Mouse (Mus musculus): ENCODE measurements around the gene Gm13278. TPM values are rescaled to one million over a fixed set of nuclear protein-coding genes. Genes with fewer than 3 reads are reported as not detected.
A peak's percentile ranks its signal among the peaks of the same experiment; 100 is the strongest.
"Not testable (repeated sequence)": the region's sequence is repeated elsewhere in the genome, so short reads cannot be mapped to it uniquely, and the experiment has no call there.

Gm13278 gene
- total RNA-seq, 2 experiments from 2014 or later, result not detected

DNA sequence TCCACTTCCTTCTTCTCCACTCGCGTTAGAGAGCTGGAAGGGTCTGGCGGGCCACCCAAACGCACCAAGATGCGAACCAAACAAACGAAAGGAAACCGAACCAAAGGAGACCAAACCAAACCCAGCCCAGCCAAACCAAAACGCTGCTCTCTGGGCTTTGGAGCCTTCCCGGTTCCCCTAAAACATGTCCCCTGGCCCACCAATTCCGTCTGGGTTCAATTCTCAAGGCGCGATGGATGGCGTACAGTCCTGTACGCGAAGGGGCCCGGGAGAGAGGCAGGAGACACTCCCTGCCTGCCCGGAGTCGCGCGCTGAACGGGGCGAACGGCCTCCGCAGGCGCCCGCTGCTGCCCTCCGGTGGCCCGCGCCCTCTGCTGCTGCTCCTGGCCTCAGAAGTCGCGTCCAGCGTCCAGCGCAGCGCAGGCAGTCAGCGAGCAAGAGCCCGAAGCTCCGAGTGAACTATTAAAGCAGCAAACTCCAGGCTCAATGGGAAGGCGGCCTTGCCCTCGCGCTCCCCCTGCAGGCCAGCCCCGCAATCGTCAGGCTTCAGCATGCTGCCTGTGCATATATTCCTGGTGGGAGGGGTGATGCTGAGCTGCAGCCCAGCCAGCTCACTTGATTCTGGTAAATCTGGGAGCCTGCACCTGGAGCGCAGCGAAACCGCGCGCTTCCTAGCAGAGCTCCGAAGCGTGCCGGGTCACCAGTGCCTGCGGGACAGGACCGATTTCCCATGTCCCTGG lies 2.8 kb downstream of the Gm13278 start, which contains the start of gene Gm13275:
Gene Gm13275 (plus strand): TSS at position 552 of the 740 bp plus-strand sequence.
- DNase-seq, result peak; percentile 2 to 17

DNA sequence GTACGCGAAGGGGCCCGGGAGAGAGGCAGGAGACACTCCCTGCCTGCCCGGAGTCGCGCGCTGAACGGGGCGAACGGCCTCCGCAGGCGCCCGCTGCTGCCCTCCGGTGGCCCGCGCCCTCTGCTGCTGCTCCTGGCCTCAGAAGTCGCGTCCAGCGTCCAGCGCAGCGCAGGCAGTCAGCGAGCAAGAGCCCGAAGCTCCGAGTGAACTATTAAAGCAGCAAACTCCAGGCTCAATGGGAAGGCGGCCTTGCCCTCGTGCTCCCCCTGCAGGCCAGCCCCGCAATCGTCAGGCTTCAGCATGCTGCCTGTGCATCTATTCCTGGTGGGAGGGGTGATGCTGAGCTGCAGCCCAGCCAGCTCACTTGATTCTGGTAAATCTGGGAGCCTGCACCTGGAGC lies 5.7 kb downstream of the Gm13278 start, which contains the start of gene Gm13279:
Gene Gm13279 (plus strand): TSS at position 301 of the 400 bp plus-strand sequence.
- not testable (repeated sequence) for DNase-seq

DNA sequence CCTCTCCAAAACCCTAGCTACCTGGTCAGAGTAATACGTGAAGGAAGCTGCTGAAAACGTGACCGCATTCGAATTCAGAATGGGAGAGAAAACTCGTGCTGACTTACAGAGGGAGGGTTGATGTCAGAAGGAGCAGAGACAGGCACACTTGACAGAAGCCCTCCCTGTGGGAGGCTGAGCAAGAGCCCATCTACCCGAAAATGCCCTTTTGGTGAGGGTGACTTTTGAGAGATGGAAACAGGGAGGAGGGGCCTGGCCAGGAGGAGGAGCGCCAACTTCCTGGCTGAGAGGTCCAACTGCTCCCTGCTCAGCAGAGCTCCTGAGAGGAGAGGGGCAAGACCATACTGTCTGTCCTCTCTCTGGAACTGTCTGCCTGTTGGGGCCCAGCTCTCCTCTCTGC lies 8.0 kb downstream of the Gm13278 start, which contains the start of gene Gm13285:
Gene Gm13285 (plus strand): TSS at position 301 of the 400 bp plus-strand sequence.
- not testable (repeated sequence) for DNase-seq

DNA sequence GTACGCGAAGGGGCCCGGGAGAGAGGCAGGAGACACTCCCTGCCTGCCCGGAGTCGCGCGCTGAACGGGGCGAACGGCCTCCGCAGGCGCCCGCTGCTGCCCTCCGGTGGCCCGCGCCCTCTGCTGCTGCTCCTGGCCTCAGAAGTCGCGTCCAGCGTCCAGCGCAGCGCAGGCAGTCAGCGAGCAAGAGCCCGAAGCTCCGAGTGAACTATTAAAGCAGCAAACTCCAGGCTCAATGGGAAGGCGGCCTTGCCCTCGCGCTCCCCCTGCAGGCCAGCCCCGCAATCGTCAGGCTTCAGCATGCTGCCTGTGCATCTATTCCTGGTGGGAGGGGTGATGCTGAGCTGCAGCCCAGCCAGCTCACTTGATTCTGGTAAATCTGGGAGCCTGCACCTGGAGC lies 11.6 kb downstream of the Gm13278 start, which contains the start of gene Gm13287:
Gene Gm13287 (plus strand): TSS at position 301 of the 400 bp plus-strand sequence.
- DNase-seq, result not testable (repeated sequence)

DNA sequence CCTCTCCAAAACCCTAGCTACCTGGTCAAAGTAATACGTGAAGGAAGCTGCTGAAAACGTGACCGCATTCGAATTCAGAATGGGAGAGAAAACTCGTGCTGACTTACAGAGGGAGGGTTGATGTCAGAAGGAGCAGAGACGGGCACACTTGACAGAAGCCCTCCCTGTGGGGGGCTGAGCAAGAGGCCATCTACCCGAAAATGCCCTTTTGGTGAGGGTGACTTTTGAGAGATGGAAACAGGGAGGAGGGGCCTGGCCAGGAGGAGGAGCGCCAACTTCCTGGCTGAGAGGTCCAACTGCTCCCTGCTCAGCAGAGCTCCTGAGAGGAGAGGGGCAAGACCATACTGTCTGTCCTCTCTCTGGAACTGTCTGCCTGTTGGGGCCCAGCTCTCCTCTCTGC lies 13.9 kb downstream of the Gm13278 start, which contains the start of gene Gm13288:
Gene Gm13288 (plus strand): TSS at position 301 of the 400 bp plus-strand sequence.
- not testable (repeated sequence) for DNase-seq

DNA sequence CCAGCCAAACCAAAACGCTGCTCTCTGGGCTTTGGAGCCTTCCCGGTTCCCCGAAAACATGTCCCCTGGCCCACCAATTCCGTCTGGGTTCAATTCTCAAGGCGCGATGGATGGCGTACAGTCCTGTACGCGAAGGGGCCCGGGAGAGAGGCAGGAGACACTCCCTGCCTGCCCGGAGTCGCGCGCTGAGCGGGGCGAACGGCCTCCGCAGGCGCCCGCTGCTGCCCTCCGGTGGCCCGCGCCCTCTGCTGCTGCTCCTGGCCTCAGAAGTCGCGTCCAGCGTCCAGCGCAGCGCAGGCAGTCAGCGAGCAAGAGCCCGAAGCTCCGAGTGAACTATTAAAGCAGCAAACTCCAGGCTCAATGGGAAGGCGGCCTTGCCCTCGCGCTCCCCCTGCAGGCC lies 14.4 kb downstream of the Gm13278 start:
- peak; percentile 49 to 57 for DNase-seq

DNA sequence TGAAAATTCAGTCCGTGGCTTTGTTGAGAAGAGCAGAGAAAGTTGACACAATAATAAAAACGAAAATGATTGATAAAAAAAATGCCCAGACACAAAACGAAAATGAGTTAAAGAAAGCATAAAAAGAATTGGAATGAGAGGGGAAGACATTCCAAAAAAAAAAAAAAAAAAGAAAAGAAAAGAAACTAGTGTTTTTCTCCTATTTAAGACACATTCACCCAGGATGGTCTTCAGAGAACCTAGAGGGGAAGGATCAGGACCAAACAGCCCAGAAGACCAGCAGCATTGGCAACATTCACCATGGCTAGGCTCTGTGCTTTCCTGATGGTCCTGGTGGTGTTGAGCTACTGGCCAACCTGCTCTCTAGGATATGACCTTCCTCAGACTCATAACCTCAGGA lies 24.6 kb downstream of the Gm13278 start, which contains the start of gene Ifna7:
Gene Ifna7 (plus strand): TSS at position 301 of the 400 bp plus-strand sequence.
- DNase-seq, result no peak

DNA sequence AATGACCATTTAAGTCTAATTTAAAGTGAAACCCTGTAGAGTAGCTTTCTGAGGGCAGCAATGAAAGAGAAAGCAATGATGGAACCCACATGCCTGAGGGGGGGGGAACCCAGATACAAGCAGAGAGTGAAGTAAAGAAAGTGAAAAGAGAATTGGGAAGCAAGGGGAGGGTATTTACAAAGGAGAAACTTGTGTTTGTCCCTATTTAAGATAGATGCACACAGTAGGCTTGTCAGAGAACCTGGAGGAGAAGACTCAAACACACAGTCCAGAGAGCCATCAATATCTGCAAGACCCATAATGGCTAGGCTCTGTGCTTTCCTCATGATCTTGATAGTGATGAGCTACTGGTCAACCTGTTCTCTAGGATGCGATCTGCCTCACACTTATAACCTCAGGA lies 28.3 kb downstream of the Gm13278 start, which contains the start of gene Ifna11:
Gene Ifna11 (plus strand): TSS at position 301 of the 400 bp plus-strand sequence.
- no peak for DNase-seq

DNA sequence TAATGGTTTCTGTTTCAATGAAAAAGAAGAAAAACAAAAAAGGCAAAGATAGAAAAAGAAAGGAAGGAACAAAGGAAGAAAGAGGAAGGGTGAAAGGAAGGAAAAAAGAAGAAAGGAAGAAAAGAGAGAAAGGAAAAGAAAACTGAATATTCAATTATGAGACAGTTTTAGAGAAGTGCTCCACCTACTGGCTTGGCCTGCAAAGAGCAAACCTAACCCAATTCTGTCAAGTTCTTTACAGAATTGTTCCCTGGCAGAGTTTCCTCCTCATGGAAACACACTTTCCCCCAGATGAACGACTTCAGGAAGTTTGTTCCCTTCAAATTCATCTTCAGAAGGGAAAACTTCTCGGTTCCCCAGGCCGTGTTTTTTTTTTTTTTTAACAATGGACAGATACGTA lies 31.6 kb downstream of the Gm13278 start:
- DNase-seq, result peak in 1 of 2 experiments; percentile 9

DNA sequence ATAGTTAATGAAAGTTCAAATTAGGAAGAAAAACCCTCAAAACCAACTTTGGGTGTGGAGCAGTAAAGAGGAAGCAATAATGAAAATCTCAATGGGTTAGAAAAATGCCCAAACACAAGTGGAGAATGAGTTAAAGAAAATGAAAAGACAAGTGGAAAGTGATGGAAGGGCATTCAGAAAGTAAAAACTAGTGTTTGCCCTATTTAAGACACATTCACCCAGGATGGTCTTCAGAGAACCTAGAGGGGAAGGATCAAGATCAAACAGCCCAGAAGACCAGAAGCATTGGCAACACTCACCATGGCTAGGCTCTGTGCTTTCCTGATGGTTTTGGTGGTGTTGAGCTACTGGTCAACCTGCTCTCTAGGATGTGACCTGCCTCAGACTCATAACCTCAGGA lies 35.8 kb downstream of the Gm13278 start, which contains the start of gene Ifna6:
Gene Ifna6 (plus strand): TSS at position 301 of the 400 bp plus-strand sequence.
- not testable (repeated sequence) for DNase-seq

DNA sequence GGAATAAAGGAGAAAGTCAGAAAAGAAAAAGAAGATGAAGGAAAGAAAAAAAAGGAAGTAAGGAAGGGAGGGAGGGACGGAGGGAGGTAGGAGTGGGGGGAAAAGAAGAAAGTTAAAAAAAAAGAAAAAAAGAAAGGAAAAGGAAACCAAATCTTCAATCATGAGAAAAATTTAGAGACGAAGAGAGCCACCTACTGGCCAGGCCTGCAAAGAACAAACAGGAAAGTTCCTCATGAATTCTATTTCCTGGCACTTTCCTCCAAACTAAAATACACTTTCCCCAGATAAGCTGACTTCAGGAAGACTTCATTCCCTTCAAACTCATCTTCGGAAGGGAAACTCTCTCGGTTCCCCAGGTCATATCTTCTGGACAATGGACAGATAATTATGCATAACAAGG lies 39.2 kb downstream of the Gm13278 start:
- DNase-seq, result peak; percentile 3 to 37

DNA sequence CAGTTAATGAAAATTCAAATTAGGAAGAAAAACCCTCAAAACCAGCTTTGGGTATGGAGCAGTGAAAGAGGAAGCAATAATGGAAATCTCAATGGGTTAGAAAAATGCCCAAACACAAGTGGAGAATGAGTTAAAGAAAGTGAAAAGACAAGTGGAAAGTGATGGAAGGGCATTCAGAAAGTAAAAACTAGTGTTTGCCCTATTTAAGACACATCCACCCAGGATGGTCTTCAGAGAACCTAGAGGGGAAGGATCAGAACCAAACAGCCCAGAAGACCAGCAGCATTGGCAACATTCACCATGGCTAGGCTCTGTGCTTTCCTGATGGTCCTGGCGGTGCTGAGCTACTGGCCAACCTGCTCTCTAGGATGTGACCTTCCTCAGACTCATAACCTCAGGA lies 43.9 kb downstream of the Gm13278 start, which contains the start of gene Ifna5:
Gene Ifna5 (plus strand): TSS at position 301 of the 400 bp plus-strand sequence.
- DNase-seq, result not testable (repeated sequence)

DNA sequence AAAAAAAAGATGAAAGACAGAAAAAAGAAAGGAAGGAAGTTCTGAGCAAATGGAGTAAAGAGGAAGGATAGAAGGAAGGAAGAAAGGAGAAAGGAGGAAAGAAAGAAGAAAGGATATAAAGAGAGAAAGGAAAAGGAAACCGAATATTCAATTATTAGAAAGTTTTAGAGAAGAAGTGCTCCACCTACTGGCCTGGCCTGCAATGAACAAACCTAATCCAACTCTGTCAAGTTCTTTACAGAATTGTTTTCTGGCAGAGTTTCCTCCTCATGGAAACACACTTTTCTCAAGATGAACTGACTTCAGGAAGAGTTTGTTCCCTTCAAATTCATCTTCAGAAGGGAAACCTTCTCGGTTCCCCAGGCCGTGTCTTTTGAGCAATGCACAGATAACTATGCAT lies 47.5 kb downstream of the Gm13278 start:
- DNase-seq, result peak in 1 of 2 experiments; percentile 5

DNA sequence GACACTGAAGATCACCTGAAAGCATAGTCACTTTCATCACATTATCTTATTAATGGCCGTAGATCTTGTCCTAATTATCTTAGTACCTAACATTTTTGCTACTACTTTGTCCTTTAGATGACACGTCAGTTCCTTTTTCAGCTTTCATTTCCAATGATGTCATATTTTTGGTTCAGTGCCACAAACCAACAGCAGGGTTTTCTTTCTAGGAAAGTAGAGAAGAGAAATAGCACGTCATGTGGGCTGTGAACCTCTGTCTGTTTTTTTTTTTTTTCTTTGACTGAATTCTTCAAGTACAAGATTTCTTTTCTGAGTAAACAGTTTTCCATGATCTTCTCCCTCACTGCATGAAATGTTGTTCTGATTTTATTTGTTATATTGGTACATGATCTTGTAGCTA lies 48.7 kb downstream of the Gm13278 start:
- no peak for DNase-seq

DNA sequence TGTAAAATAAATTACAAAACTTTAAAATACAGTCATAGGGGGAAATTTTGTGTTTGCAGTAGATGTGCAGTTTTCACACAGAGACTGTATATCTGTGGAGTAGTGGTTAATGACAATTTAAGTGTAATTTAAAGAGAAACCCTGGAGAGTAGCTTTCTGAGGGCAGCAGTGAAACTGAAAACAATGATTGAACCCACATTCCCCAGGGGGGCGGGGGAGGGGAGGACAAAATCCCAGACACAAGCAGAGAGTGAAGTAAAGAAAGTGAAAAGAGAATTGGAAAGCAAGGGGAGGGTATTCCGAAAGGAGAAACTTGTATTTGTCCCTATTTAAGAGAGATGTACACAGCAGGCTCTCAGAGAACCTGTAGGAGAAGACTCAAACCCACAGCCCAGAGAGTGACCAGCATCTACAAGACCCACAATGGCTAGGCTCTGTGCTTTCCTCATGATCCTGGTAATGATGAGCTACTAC lies 50.1 kb downstream of the Gm13278 start, which contains the start of gene Ifna4:
Gene Ifna4 (plus strand): TSS at position 424 of the 474 bp plus-strand sequence.
- DNase-seq, result no peak

Other genes with a start within 250 kb of the Gm13278 start
- gene Ifna15, start 233.3 kb upstream of the Gm13278 start, total RNA-seq (2021), result not detected
- gene Ifna14, start 219.8 kb upstream of the Gm13278 start, total RNA-seq (2021), result not detected
- not detected for gene Ifna9, start 199.2 kb upstream of the Gm13278 start, total RNA-seq (2021)
- gene Ifna12, start 188.2 kb upstream of the Gm13278 start, total RNA-seq (2021), result not detected
- not detected for gene C87499, start 157.1 kb upstream of the Gm13278 start, total RNA-seq (2021)
- gene Ifna13, start 147.1 kb upstream of the Gm13278 start, total RNA-seq (2021), result not detected
- not detected for gene Ifna16, start 114.6 kb upstream of the Gm13278 start, total RNA-seq (2021)
- gene Ifna2, start 107.6 kb upstream of the Gm13278 start, total RNA-seq (2021), result not detected
- not detected for gene Ifnab, start 100.2 kb upstream of the Gm13278 start, total RNA-seq (2021)
- under 1 TPM; 0.36 to 0.60 TPM for gene Gm26566, start 69.7 kb upstream of the Gm13278 start, total RNA-seq (2021)
- 10 to 100 TPM; 82.5 to 89.7 TPM for gene Klhl9, start 69.1 kb upstream of the Gm13278 start, total RNA-seq (2021)
- gene Gm13271, start 36.7 kb upstream of the Gm13278 start, total RNA-seq (2021), result not detected
- gene Gm13283, start 31.4 kb upstream of the Gm13278 start, total RNA-seq (2021), result under 1 TPM in 1 of 2 experiments, not detected in 1; 0.20 TPM
- not detected for gene Gm13290, start 17.7 kb upstream of the Gm13278 start, total RNA-seq (2021)
- gene Gm13289, start 14.6 kb upstream of the Gm13278 start, total RNA-seq (2021), result not detected
- not detected for gene Gm13272, start 11.7 kb upstream of the Gm13278 start, total RNA-seq (2021)
- under 1 TPM in 1 of 2 experiments, not detected in 1; 0.20 TPM for gene Ifnz, start 9.4 kb upstream of the Gm13278 start, total RNA-seq (2021)
- not detected for gene Gm13276, start 5.8 kb upstream of the Gm13278 start, total RNA-seq (2021)
- not detected for gene Gm13277, start 2.9 kb upstream of the Gm13278 start, total RNA-seq (2021)
- not detected for gene Gm13275, start 2.9 kb downstream of the Gm13278 start, total RNA-seq (2021)
- not detected for gene Gm13279, start 5.8 kb downstream of the Gm13278 start, total RNA-seq (2021)
- gene Gm13285, start 8.1 kb downstream of the Gm13278 start, total RNA-seq (2021), result not detected
- not detected for gene Gm13287, start 11.7 kb downstream of the Gm13278 start, total RNA-seq (2021)
- gene Gm13288, start 14.0 kb downstream of the Gm13278 start, total RNA-seq (2021), result under 1 TPM in 1 of 2 experiments, not detected in 1; 0.10 TPM
- gene Ifna7, start 24.7 kb downstream of the Gm13278 start, total RNA-seq (2021), result not detected
- not detected for gene Ifna11, start 28.4 kb downstream of the Gm13278 start, total RNA-seq (2021)
- not detected for gene Ifna6, start 35.9 kb downstream of the Gm13278 start, total RNA-seq (2021)
- gene Ifna5, start 44.0 kb downstream of the Gm13278 start, total RNA-seq (2021), result not detected
- not detected for gene Ifna4, start 50.3 kb downstream of the Gm13278 start, total RNA-seq (2021)
- not detected for gene Ifna1, start 58.5 kb downstream of the Gm13278 start, total RNA-seq (2021)
- gene Ifne, start 88.7 kb downstream of the Gm13278 start, total RNA-seq (2021), result not detected